9 mouse cellular contexts compared by ENCODE assay signal in genomic region chrX:94367248-94367647, GRCm38 (mm10). TPM values are rescaled to one million over a fixed set of nuclear protein-coding genes. Genes with fewer than 3 reads are reported as not detected.
DNase-seq lines count a peak whose midpoint lies in the region; ATAC-seq and TF ChIP-seq lines count a peak whose summit lies in the region.
"Had no signal": no experiment of that assay in that cellular context is flagged by ENCODE, and none has a peak within 500 bp of the region (broad histone marks: within the 10 kb centered on the region; RNA-seq: fewer than 3 reads in every experiment).

No protein-coding gene starts in this region.

- H3K4me3 ChIP-seq in kidney, adult 2 months (ENCODE audit: insufficient read depth, low read depth, low read length), result peak overlapping the region; percentile 67
- H3K4me3 ChIP-seq in ES-E14 (ENCODE audit: insufficient read depth in 1 of 2, low read depth in 1 of 2, low read length in 2 of 2, poor library complexity in 1 of 2, severe bottlenecking in 1 of 2), result peak overlapping the region; percentile 93 to 94
- peak overlapping the region; percentile 52 for H3K4me3 ChIP-seq in forebrain, embryonic 11.5 days (ENCODE audit: low read depth, low read length)
- peak overlapping the region; percentile 55 for H3K4me3 ChIP-seq in intestine, embryonic 15.5 days (replicated peaks)

- no peak for DNase-seq in kidney, adult 2 months
- DNase-seq in kidney, adult 18-20 months, result no peak
- no peak for DNase-seq in ES-E14 (ENCODE audit: low read depth, low spot score)
- peak; percentile 66 for DNase-seq in forebrain, embryonic 11.5 days (ENCODE audit: low spot score)
- DNase-seq in lung, postnatal 14 days, result peak; percentile 0
- DNase-seq in urinary bladder, adult 18-20 months (ENCODE audit: low spot score in 2 of 2), result no peak

- ATAC-seq in forebrain, embryonic 11.5 days (replicated peaks; ENCODE audit: low FRiP score), result peak; percentile 40; the same call in 1 of the 2 replicates
- no peak; the same call in 1 of the 2 replicates for ATAC-seq in intestine, embryonic 15.5 days
- ATAC-seq in monocyte, adult 5-6 weeks (replicated peaks; ENCODE audit: insufficient number of reproducible peaks, low FRiP score, low TSS enrichment, poor library complexity, severe bottlenecking), result no peak

- peak overlapping the region; percentile 81 for H3K27ac ChIP-seq in kidney, adult 2 months (ENCODE audit: insufficient read depth, low read depth, low read length)
- peak overlapping the region; percentile 66; the same call in 1 of the 2 replicates for H3K27ac ChIP-seq in ES-E14 (ENCODE audit: insufficient read depth, low read depth, low read length, poor library complexity, severe bottlenecking)
- peak overlapping the region; percentile 27; the same call in 1 of the 2 replicates for H3K27ac ChIP-seq in forebrain, embryonic 11.5 days (ENCODE audit: low read depth, low read length)
- H3K27ac ChIP-seq in intestine, embryonic 15.5 days, result peak overlapping the region; percentile 36; the same call in 1 of the 2 replicates

- TF ChIP-seq CTCF in kidney, adult 2 months (conservative IDR thresholded peaks at IDR 0.05; ENCODE audit: insufficient read depth, insufficient read length, low read depth, low read length), result no peak

- peak overlapping the region; percentile 40 for H3K4me2 ChIP-seq in forebrain, embryonic 11.5 days (ENCODE audit: low read depth, low read length, severe bottlenecking)
- peak overlapping the region; percentile 44; the same call in 1 of the 2 replicates for H3K4me2 ChIP-seq in intestine, embryonic 15.5 days (replicated peaks)

- WGBS in kidney, adult 2 months, result under 1% methylated on average over 15 of the region's 17 CpGs
- WGBS in forebrain, embryonic 11.5 days, result 23% methylated on average over 17 of the region's 17 CpGs
- whole genome bisulfite sequencing in intestine, embryonic 15.5 days, result 20% methylated on average over 17 of the region's 17 CpGs

- no peaks in the 10 kb centered on the region for H3K27me3 ChIP-seq in kidney, adult 2 months (replicated peaks; ENCODE audit: control insufficient read depth, insufficient read depth, low read length)
- H3K27me3 ChIP-seq in forebrain, embryonic 11.5 days (ENCODE audit: control insufficient read depth, insufficient read depth, low read length), result peaks cover 32% of the 10 kb centered on the region
- H3K27me3 ChIP-seq in intestine, embryonic 15.5 days (replicated peaks), result peaks cover 27% of the 10 kb centered on the region

- peak overlapping the region; percentile 87 for H3K9ac ChIP-seq in ES-E14 (ENCODE audit: insufficient read depth, low read depth, low read length, poor library complexity, severe bottlenecking)
- H3K9ac ChIP-seq in forebrain, embryonic 11.5 days (ENCODE audit: low read length), result peak overlapping the region; percentile 60
- peak overlapping the region; percentile 56 for H3K9ac ChIP-seq in intestine, embryonic 15.5 days

- in situ Hi-C loops in ES-E14 (cut with MboI; ENCODE audit: low sequenced_read_pairs in 2 of 2, unreplicated experiment in 2 of 2), result no loop called here

- H3K9me3 ChIP-seq in ES-E14 (ENCODE audit: control insufficient read depth, insufficient read depth, low read depth, low read length), result no peaks in the 10 kb centered on the region
- no peaks in the 10 kb centered on the region for H3K9me3 ChIP-seq in forebrain, embryonic 11.5 days (ENCODE audit: control insufficient read depth, low read length)
- no peaks in the 10 kb centered on the region for H3K9me3 ChIP-seq in intestine, embryonic 15.5 days

- no peaks in the 10 kb centered on the region; the same call in 1 of the 2 replicates for H3K4me1 ChIP-seq in kidney, adult 2 months (ENCODE audit: control insufficient read depth, insufficient read depth, low read length)
- no peaks in the 10 kb centered on the region for H3K4me1 ChIP-seq in ES-E14 (ENCODE audit: control insufficient read depth in 2 of 2, insufficient read depth in 2 of 2, low read length in 2 of 2, poor library complexity in 1 of 2)
- H3K4me1 ChIP-seq in forebrain, embryonic 11.5 days (replicated peaks; ENCODE audit: control insufficient read depth, insufficient read depth, low read length), result no peaks in the 10 kb centered on the region
- H3K4me1 ChIP-seq in intestine, embryonic 15.5 days (replicated peaks), result no peaks in the 10 kb centered on the region

- no peaks in the 10 kb centered on the region for H3K36me3 ChIP-seq in kidney, adult 2 months (ENCODE audit: control insufficient read depth, insufficient read depth, low read length)
- H3K36me3 ChIP-seq in ES-E14 (ENCODE audit: control insufficient read depth, insufficient read depth, low read length, poor library complexity, severe bottlenecking), result no peaks in the 10 kb centered on the region
- no peaks in the 10 kb centered on the region for H3K36me3 ChIP-seq in forebrain, embryonic 11.5 days (ENCODE audit: control insufficient read depth, insufficient read depth, low read length)
- no peaks in the 10 kb centered on the region for H3K36me3 ChIP-seq in intestine, embryonic 15.5 days

- no peak for TF ChIP-seq POLR2A in kidney, adult 2 months (IDR thresholded peaks at IDR 0.05; ENCODE audit: low read depth, low read length)

TF ChIP-seq in ES-E14, 5 proteins besides CTCF, POLR2A, EP300 and RAD21:
- TF ChIP-seq ZC3H11A (IDR thresholded peaks at IDR 0.05; ENCODE audit: borderline replicate concordance, low read depth, low read length), result no peak
- no peak for TF ChIP-seq HCFC1 (IDR thresholded peaks at IDR 0.05; ENCODE audit: borderline replicate concordance, insufficient read depth, low read length)
- no peak for TF ChIP-seq CHD2 (IDR thresholded peaks at IDR 0.05; ENCODE audit: low read depth, low read length)
- no peak for TF ChIP-seq ZNF384 (IDR thresholded peaks at IDR 0.05; ENCODE audit: low read depth, low read length)
- TF ChIP-seq MAFK (IDR thresholded peaks at IDR 0.05; ENCODE audit: insufficient read depth, low read depth, low read length), result no peak
TF ChIP-seq in ES-E14: peak in this region for 0.

RNA-seq across cellular contexts. Expression of gene Apoo, which starts 0.3 kb away (rescaled TPM):
- 31.8 and 43.1 TPM in 2 replicates for polyA plus RNA-seq in kidney, adult 2 months (2012; rRNA removed)
- 21.8 and 30.4 TPM in 2 replicates for total RNA-seq in ES-E14 (2012; rRNA removed)
- 104 and 105 TPM in 2 replicates for polyA plus RNA-seq in forebrain, embryonic 11.5 days (2014; fragmentation: Nextera tagmentation; extraction: Ambion mirVana)
- polyA plus RNA-seq in intestine, embryonic 15.5 days (2015; fragmentation: Nextera tagmentation; extraction: Ambion mirVana), result 98.5 and 113 TPM in 2 replicates
- 0.32 to 1.9 TPM (median 0.78 TPM) in 3 replicates for total RNA-seq in monocyte, adult 5-6 weeks (2017)

RNA-seq across cellular contexts. Expression of gene Fam90a1b, which starts 0.7 kb away (rescaled TPM):
- polyA plus RNA-seq in kidney, adult 2 months (2012; rRNA removed), result not detected in 2 replicates
- 0.40 TPM in 1 of 2 replicates, not detected in the other for total RNA-seq in ES-E14 (2012; rRNA removed)
- polyA plus RNA-seq in forebrain, embryonic 11.5 days (2014; fragmentation: Nextera tagmentation; extraction: Ambion mirVana), result 0.15 TPM in 1 of 2 replicates, not detected in the other
- not detected in 2 replicates for polyA plus RNA-seq in intestine, embryonic 15.5 days (2015; fragmentation: Nextera tagmentation; extraction: Ambion mirVana)
- not detected in 3 replicates for total RNA-seq in monocyte, adult 5-6 weeks (2017)
- total RNA-seq: adrenal gland, adult 18-20 months had no signal

Comparison
In these comparisons a context has a peak if more than half of its experiments do, and no peak if none do; other contexts are left out.
1. DNase-seq: peak in forebrain, embryonic 11.5 days (single experiment) and lung, postnatal 14 days (single experiment); none in kidney, adult 2 months (single experiment), kidney, adult 18-20 months (single experiment), ES-E14 (single experiment) and urinary bladder, adult 18-20 months (0 of 2).
2. H3K27ac ChIP-seq: peak in every context shown above with its lines; median percentile 81 in kidney, adult 2 months; 66 in ES-E14; 36 in intestine, embryonic 15.5 days; 27 in forebrain, embryonic 11.5 days.
3. Peak in every context shown above with its lines, with median percentiles within 50 percentile points of each other: H3K4me3 ChIP-seq and H3K9ac ChIP-seq.